Mouse (Mus musculus) urinary bladder, postnatal 36 days (tissue): ENCODE measurements at regions not wholly inside any gene's neighbourhood (a gene's known extent, or its start where the extent isn't known, plus 50 kb on each side); places are given as distances from the start of the nearest gene placed in this dataset.

Experiments used
- DNase-seq, 2 experiments: peaks; one replicate each; pipeline ENCODE4 v3.0.0; 2022; ENCODE audit warnings: low spot score in 2 of 2, mixed read lengths in 1 of 2

GRCm38 (mm10) chr9:120857849-120858510 is 71.0 kb upstream of the Ctnnb1 start:
- DNase-seq = no peak

- DNase-seq = no peak
Observed at GRCm38 (mm10) chr9:120860969-120861595, 67.9 kb upstream of the Ctnnb1 start.

GRCm38 (mm10) chr9:120861788-120862345 is 67.1 kb upstream of the Ctnnb1 start:
- DNase-seq = no peak

GRCm38 (mm10) chr9:120864410-120864809 is 64.6 kb upstream of the Ctnnb1 start:
- no peak for DNase-seq

- DNase-seq = no peak
Observed at GRCm38 (mm10) chr9:120866251-120866650, 62.8 kb upstream of the Ctnnb1 start.

- no peak for DNase-seq
Observed at GRCm38 (mm10) chr9:120866709-120867108, 62.3 kb upstream of the Ctnnb1 start.

GRCm38 (mm10) chr9:120867861-120868260 is 61.2 kb upstream of the Ctnnb1 start:
- no peak for DNase-seq

- no peak for DNase-seq
Observed at GRCm38 (mm10) chr9:120868330-120868729, 60.7 kb upstream of the Ctnnb1 start.

GRCm38 (mm10) chr9:120869432-120870081 is 59.5 kb upstream of the Ctnnb1 start:
- DNase-seq = no peak

GRCm38 (mm10) chr9:120873293-120873692 is 55.7 kb upstream of the Ctnnb1 start:
- DNase-seq = no peak

GRCm38 (mm10) chr9:120874416-120874976 is 54.5 kb upstream of the Ctnnb1 start:
- DNase-seq = no peak

GRCm38 (mm10) chr9:120877101-120877500 is 51.9 kb upstream of the Ctnnb1 start:
- no peak for DNase-seq
